Mouse (Mus musculus) heart, embryonic 11.5 days (tissue): ENCODE results near the gene 2900011O08Rik. TPM values are rescaled to one million over a fixed set of nuclear protein-coding genes. Genes with fewer than 3 reads are reported as not detected.

Experiments used
- ATAC-seq: fragments of 200-750 bp; cut with Nextera tagmentation; replicated peaks from 2 replicates; pipeline ENCODE4 v1.8.0; 2017; ENCODE audit warnings: moderate library complexity; ENCODE audit not compliant: insufficient number of reproducible peaks, low FRiP score, low TSS enrichment
- H3K27ac ChIP-seq: fragments of 300-500 bp; sonication (generic); 2 replicates; pipeline ENCODE4 v1.5.1; 2014; ENCODE audit warnings: mild to moderate bottlenecking, low read depth, low read length
- H3K27me3 ChIP-seq: fragments of 300-500 bp; sonication (generic); 2 replicates; pipeline ENCODE4 v1.6.1; 2014; ENCODE audit warnings: mild to moderate bottlenecking, low read length, mixed read lengths; ENCODE audit not compliant: control insufficient read depth, insufficient read depth
- H3K36me3 ChIP-seq: fragments of 300-500 bp; sonication (generic); 2 replicates; pipeline ENCODE4 v1.6.1; 2014; ENCODE audit warnings: mild to moderate bottlenecking, low read length, moderate library complexity, mixed read lengths; ENCODE audit not compliant: control insufficient read depth, insufficient read depth
- H3K4me1 ChIP-seq: fragments of 300-500 bp; sonication (generic); 2 replicates; pipeline ENCODE4 v1.6.1; 2014; ENCODE audit warnings: low read length; ENCODE audit not compliant: control insufficient read depth, insufficient read depth
- H3K4me2 ChIP-seq: fragments of 300-500 bp; sonication (generic); 2 replicates; pipeline ENCODE4 v1.6.1; 2014; ENCODE audit warnings: mild to moderate bottlenecking, moderate library complexity
- H3K4me3 ChIP-seq: fragments of 300-500 bp; sonication (generic); 2 replicates; pipeline ENCODE4 v1.5.1; 2014; ENCODE audit warnings: low read depth, low read length
- H3K9ac ChIP-seq: fragments of 300-500 bp; sonication (generic); 2 replicates; pipeline ENCODE4 v1.6.1; 2014; ENCODE audit warnings: mild to moderate bottlenecking, low read depth, low read length, moderate library complexity
- H3K9me3 ChIP-seq: fragments of 300-500 bp; sonication (generic); replicated peaks from 2 replicates; pipeline ENCODE4 v1.6.1; 2016; ENCODE audit warnings: low read length; ENCODE audit not compliant: control insufficient read depth
- WGBS: fragments of 180-500 bp; shearing (Covaris S2); extraction: QIAGEN DNeasy Blood & Tissue Kit; methylation state at CpG from one replicate; pipeline ENCODE4 v1.1.7; 2014; ENCODE audit not compliant: insufficient replicate concordance; 5-methylcytosine and 5-hydroxymethylcytosine counted together
- polyA plus RNA-seq: library from polyadenylated mRNA; unstranded; fragments of >200 nt; fragmentation: Nextera tagmentation; extraction: Ambion mirVana; gene quantifications from 2 replicates; pipeline ENCODE4 v1.2.1, GENCODE M21; 2014

Gene 2900011O08Rik
- polyA plus RNA-seq, 1 experiment from 2014 or later: 1.3 TPM

- Histone ChIP-seq H3K27me3 (no peaks in the 10 kb centered on the region), H3K36me3 (no peaks in the 10 kb centered on the region), H3K4me2 (no peak overlapping the region), H3K9me3 (no peaks in the 10 kb centered on the region), H3K9ac (no peak overlapping the region), H3K4me1 (no peaks in the 10 kb centered on the region), H3K4me3 (no peak overlapping the region), H3K27ac (no peak overlapping the region)
- WGBS: 76% methylated on average over 1 of the region's 1 CpGs
- no peak for ATAC-seq
Measured at GRCm38 (mm10) chr16:13994076-13994475, 7.7 kb downstream of the 2900011O08Rik start.

GRCm38 (mm10) chr16:13994502-13994901, 8.1 kb downstream of the 2900011O08Rik start:
- H3K27ac ChIP-seq: no peak overlapping the region
- H3K4me2 ChIP-seq: no peak overlapping the region
- ATAC-seq: no peak
- H3K9me3 ChIP-seq: no peaks in the 10 kb centered on the region
- no peaks in the 10 kb centered on the region for H3K36me3 ChIP-seq
- H3K4me1 ChIP-seq: no peaks in the 10 kb centered on the region
- H3K9ac ChIP-seq: no peak overlapping the region
- WGBS: 81% methylated on average over 1 of the region's 1 CpGs
- no peak overlapping the region for H3K4me3 ChIP-seq
- H3K27me3 ChIP-seq: no peaks in the 10 kb centered on the region

- WGBS: 52% methylated on average over 8 of the region's 8 CpGs
Measured at GRCm38 (mm10) chr16:14003386-14004130, 17.2 kb downstream of the 2900011O08Rik start.

GRCm38 (mm10) chr16:14004170-14004569, 17.8 kb downstream of the 2900011O08Rik start:
- no peaks in the 10 kb centered on the region for H3K36me3 ChIP-seq
- ATAC-seq: no peak
- H3K4me3 ChIP-seq: no peak overlapping the region
- H3K27ac ChIP-seq: no peak overlapping the region
- H3K4me1 ChIP-seq: no peaks in the 10 kb centered on the region
- H3K9ac ChIP-seq: no peak overlapping the region
- no peaks in the 10 kb centered on the region for H3K9me3 ChIP-seq
- 33% methylated on average over 3 of the region's 3 CpGs for WGBS
- no peak overlapping the region for H3K4me2 ChIP-seq
- H3K27me3 ChIP-seq: no peaks in the 10 kb centered on the region

More at GRCm38 (mm10) chr16:14003386-14004130, 17.2 kb downstream of the 2900011O08Rik start:
- H3K27me3 ChIP-seq: no peaks in the 10 kb centered on the region
- no peak overlapping the region for H3K9ac ChIP-seq
- H3K27ac ChIP-seq: no peak overlapping the region
- H3K4me2 ChIP-seq: no peak overlapping the region
- H3K9me3 ChIP-seq: no peaks in the 10 kb centered on the region
- no peaks in the 10 kb centered on the region for H3K36me3 ChIP-seq
- H3K4me3 ChIP-seq: no peak overlapping the region
- H3K4me1 ChIP-seq: no peaks in the 10 kb centered on the region
- no peak for ATAC-seq

GRCm38 (mm10) chr16:14004726-14005125, 18.3 kb downstream of the 2900011O08Rik start:
- Histone ChIP-seq H3K4me1 (no peaks in the 10 kb centered on the region), H3K4me3 (no peak overlapping the region), H3K9ac (no peak overlapping the region), H3K27ac (no peak overlapping the region), H3K4me2 (no peak overlapping the region), H3K27me3 (no peaks in the 10 kb centered on the region), H3K36me3 (no peaks in the 10 kb centered on the region), H3K9me3 (no peaks in the 10 kb centered on the region)
- 65% methylated on average over 2 of the region's 2 CpGs for WGBS
- no peak for ATAC-seq

- Histone ChIP-seq H3K4me1 (no peaks in the 10 kb centered on the region), H3K4me3 (no peak overlapping the region), H3K36me3 (no peaks in the 10 kb centered on the region), H3K4me2 (no peak overlapping the region), H3K27ac (no peak overlapping the region), H3K9ac (no peak overlapping the region), H3K27me3 (no peaks in the 10 kb centered on the region), H3K9me3 (no peaks in the 10 kb centered on the region)
- no peak for ATAC-seq
- 72% methylated on average over 4 of the region's 4 CpGs for WGBS
Measured at GRCm38 (mm10) chr16:14005266-14005665, 18.9 kb downstream of the 2900011O08Rik start.

GRCm38 (mm10) chr16:14008081-14008480, 21.7 kb downstream of the 2900011O08Rik start:
- H3K36me3 ChIP-seq: no peaks in the 10 kb centered on the region
- H3K27ac ChIP-seq: no peak overlapping the region
- no peak overlapping the region for H3K4me2 ChIP-seq
- H3K9me3 ChIP-seq: no peaks in the 10 kb centered on the region
- H3K9ac ChIP-seq: no peak overlapping the region
- ATAC-seq: no peak
- WGBS: 79% methylated on average over 2 of the region's 2 CpGs
- H3K4me3 ChIP-seq: no peak overlapping the region
- H3K4me1 ChIP-seq: no peaks in the 10 kb centered on the region
- no peaks in the 10 kb centered on the region for H3K27me3 ChIP-seq

GRCm38 (mm10) chr16:14008708-14009107, 22.3 kb downstream of the 2900011O08Rik start:
- no peak for ATAC-seq
- Histone ChIP-seq H3K9me3 (no peaks in the 10 kb centered on the region), H3K9ac (no peak overlapping the region), H3K27ac (no peak overlapping the region), H3K36me3 (no peaks in the 10 kb centered on the region), H3K4me2 (no peak overlapping the region), H3K4me1 (no peaks in the 10 kb centered on the region), H3K27me3 (no peaks in the 10 kb centered on the region), H3K4me3 (no peak overlapping the region)

GRCm38 (mm10) chr16:14009966-14010365, 23.6 kb downstream of the 2900011O08Rik start:
- Histone ChIP-seq H3K27ac (no peak overlapping the region), H3K4me1 (no peaks in the 10 kb centered on the region), H3K4me3 (no peak overlapping the region), H3K27me3 (no peaks in the 10 kb centered on the region), H3K36me3 (no peaks in the 10 kb centered on the region), H3K9me3 (no peaks in the 10 kb centered on the region), H3K4me2 (no peak overlapping the region), H3K9ac (no peak overlapping the region)
- ATAC-seq: no peak
- WGBS: 83% methylated on average over 4 of the region's 4 CpGs
